Mouse (Mus musculus) yolk sac, embryonic 10.5 days (tissue): ENCODE results near the gene Gkn3.

Source experiments
- DNase-seq: peaks from one replicate; pipeline ENCODE4 v3.0.0-alpha.2; 2017; ENCODE audit warnings: low spot score

Gene Gkn3

DNA sequence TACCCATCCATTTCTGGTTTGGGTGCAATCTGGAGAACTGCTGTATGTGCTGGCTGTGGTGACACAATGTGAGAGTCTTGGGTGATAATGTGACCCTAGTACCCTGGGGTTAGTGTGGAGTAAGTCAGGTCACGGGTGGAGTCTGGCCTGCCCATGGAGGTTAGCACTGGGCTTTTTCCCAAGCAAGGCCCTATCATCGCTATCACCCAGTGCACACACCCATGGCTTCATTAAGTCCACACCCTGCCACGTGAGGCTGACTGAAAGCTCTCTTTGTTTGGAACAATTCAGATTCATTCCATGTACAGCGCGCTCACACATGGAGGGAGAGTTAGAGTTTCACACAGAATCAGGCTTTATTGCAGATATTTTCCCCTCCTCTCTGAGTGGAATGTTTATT, 34.3 kb downstream of the Gkn3 start:
- DNase-seq, result no peak

- DNase-seq, result no peak
These were observed 37.9 kb downstream of the Gkn3 start, which contains the start of gene Gkn1 for GRCm38 (mm10) chr6:87350829-87351228. Gkn1 (minus strand) TSS chr6:87350942.

DNA sequence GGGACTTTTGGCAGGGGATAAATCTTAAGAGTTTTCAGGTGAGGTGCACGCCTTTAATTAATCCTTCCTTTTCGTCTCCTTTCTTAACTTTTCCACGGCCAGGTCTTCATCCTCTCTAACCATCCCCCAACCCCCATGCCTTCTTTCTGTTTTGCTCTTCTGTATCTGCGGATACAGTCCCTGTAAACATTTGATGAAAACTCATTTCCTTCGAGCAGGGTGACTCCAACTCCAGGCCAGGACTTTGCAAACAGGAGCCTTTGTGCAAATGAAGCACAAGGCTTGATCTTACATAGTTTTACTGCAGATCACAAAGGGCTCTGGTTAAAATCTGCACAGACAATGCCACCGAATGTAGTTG, 52.8 kb downstream of the Gkn3 start:
- no peak for DNase-seq

DNA sequence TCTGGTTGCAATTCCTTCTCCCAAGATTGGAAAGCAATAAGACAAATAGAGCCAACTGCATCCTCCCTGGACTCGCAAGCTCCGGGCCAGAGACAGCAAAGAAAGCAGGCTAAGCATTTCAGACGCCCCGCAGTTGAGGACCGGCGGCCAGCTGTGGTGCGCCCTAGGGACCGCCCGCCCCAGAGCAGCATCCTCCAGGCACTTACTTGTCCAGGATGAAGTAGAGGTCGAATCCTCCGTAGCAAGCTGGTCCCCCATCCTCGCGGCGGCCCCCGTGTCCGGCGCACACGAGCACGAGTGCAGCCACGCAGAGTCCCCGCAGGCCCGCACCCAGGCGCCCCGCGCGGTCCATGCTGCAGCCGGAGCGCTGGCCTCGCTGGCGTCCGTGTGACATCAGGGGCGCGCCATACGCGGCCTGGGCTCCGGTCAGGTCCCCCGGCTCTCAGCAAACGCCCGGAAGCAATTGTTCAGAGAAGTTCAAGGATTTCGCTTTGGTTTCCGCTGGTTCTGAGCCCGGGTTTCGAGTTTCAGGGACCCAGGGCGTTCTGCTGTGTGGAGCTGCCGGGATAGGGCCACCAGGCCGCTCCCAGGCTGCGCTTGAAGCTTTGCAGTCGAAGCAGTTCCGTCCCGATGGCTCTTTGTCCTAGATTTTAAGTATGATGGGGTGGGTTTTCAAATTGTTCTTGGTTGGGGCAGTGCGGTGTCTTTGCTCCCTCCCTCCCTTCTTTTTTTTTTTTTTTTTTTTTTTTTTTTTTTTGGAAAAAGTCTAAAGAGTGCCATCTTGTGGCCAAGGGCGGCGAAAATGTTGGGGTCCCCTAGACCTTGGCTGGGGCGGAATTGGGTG, 53.4 kb downstream of the Gkn3 start, which contains the start of gene Antxr1:
Gene Antxr1, minus strand, starts transcription at position 731 of the 844 bp plus-strand sequence.
- peak; percentile 57 for DNase-seq

DNA sequence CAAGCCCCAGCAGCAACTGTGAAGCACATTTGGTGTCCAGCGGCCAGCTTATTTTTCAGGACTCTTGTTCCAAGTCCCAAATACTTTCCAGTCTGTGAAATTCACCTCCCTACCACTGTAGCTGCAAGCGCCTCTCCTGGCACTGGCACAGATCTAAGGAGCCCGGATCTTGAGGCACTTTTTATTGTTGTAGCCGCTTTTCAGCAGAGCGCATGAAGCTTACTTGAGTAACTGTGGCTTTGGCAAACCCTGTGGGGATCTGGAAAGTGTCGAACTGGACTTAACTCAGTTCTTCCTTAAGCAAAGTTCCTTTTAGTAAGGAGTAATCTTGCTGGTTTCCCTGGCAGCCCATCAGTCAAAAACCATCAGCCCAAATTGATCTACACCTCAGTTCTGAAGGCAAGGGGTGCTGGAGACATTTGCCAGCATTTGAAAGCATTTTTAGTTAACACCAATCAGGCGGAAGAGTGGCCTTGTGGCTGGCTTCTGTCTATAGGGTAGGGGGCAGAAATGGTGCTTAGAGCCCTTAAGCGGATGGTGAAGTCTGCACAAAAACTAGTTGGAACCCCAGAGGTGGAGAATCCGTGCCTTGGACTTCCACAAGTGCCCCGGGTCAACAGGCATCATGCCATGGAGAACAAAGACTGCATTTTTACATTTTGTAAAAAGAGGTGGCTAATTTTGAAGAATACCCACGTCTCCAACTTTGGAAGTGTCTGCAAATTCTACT, 54.2 kb downstream of the Gkn3 start:
- DNase-seq, result no peak
